Mouse (Mus musculus): ENCODE results near the gene Trp53i11.
A peak's percentile ranks its signal among the peaks of the same experiment; 100 is the strongest.

The Trp53i11 gene

GRCm38 (mm10) chr2:93187323-93187996 is at the start of gene Trp53i11:
TSS of gene Trp53i11 (plus strand) at chr2:93187548.
- peak; percentile 91 for DNase-seq

GRCm38 (mm10) chr2:93139476-93139875 is 47.9 kb upstream of the Trp53i11 start:
- no peak for DNase-seq

GRCm38 (mm10) chr2:93141329-93141728 is 46.0 kb upstream of the Trp53i11 start:
- DNase-seq, result no peak

- peak; percentile 35 for DNase-seq
Measured at GRCm38 (mm10) chr2:93142616-93143015, 44.7 kb upstream of the Trp53i11 start.

- DNase-seq, result no peak
Measured at GRCm38 (mm10) chr2:93144126-93144525, 43.2 kb upstream of the Trp53i11 start.

- DNase-seq, result no peak
Measured at GRCm38 (mm10) chr2:93150009-93150408, 37.3 kb upstream of the Trp53i11 start.

GRCm38 (mm10) chr2:93150673-93151450 is 36.5 kb upstream of the Trp53i11 start:
- no peak for DNase-seq

- DNase-seq, result no peak
Measured at GRCm38 (mm10) chr2:93152191-93152601, 35.2 kb upstream of the Trp53i11 start.

GRCm38 (mm10) chr2:93152883-93153491 is 34.4 kb upstream of the Trp53i11 start:
- DNase-seq, result no peak

- no peak for DNase-seq
Measured at GRCm38 (mm10) chr2:93153833-93154232, 33.5 kb upstream of the Trp53i11 start.

- no peak for DNase-seq
Measured at GRCm38 (mm10) chr2:93154486-93155032, 32.8 kb upstream of the Trp53i11 start.

GRCm38 (mm10) chr2:93160467-93161035 is 26.8 kb upstream of the Trp53i11 start:
- no peak for DNase-seq

GRCm38 (mm10) chr2:93161914-93162664 is 25.3 kb upstream of the Trp53i11 start:
- DNase-seq, result no peak

GRCm38 (mm10) chr2:93162791-93163190 is 24.6 kb upstream of the Trp53i11 start:
- no peak for DNase-seq

- no peak for DNase-seq
Measured at GRCm38 (mm10) chr2:93163317-93163716, 24.0 kb upstream of the Trp53i11 start.

- DNase-seq, result no peak
Measured at GRCm38 (mm10) chr2:93163750-93164335, 23.5 kb upstream of the Trp53i11 start.

GRCm38 (mm10) chr2:93166295-93166694 is 21.1 kb upstream of the Trp53i11 start:
- no peak for DNase-seq

GRCm38 (mm10) chr2:93166734-93167406 is 20.5 kb upstream of the Trp53i11 start:
- no peak for DNase-seq

GRCm38 (mm10) chr2:93170156-93170844 is 17.0 kb upstream of the Trp53i11 start:
- DNase-seq, result no peak

- DNase-seq, result no peak
Measured at GRCm38 (mm10) chr2:93170845-93171200, 16.5 kb upstream of the Trp53i11 start.

GRCm38 (mm10) chr2:93171929-93172328 is 15.4 kb upstream of the Trp53i11 start:
- DNase-seq, result no peak
